Mouse (Mus musculus): Measurements from ENCODE around the gene Sox6.

The Sox6 gene

DNA sequence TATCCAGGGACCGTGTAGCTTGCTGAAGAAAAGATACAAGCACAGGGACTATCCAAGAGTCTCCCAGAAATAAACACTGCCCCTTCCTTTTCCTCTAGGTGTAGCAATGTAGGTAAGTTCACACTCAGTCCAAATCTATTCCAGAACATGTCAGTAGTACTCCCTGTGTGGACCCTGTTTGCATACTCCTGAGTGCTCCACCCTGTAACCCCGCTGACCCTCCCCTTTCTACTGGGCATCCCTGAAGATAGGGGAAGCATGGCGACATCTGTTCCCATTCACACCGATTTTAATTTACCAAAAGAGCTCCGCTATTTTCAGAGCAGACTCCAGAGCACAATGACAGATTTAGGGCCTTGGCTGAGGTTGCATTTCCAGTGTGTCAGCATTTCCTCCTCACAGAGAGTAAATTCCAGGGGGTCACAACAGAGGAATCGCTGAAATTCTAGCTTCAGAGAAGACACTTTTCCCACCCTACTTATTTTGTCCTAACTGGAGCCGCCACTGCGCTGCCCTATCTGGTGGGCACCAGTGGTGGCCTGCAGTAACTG lies 288.2 kb downstream of the Sox6 start:
- WGBS, result 56% methylated on average over 8 of the region's 8 CpGs

DNA sequence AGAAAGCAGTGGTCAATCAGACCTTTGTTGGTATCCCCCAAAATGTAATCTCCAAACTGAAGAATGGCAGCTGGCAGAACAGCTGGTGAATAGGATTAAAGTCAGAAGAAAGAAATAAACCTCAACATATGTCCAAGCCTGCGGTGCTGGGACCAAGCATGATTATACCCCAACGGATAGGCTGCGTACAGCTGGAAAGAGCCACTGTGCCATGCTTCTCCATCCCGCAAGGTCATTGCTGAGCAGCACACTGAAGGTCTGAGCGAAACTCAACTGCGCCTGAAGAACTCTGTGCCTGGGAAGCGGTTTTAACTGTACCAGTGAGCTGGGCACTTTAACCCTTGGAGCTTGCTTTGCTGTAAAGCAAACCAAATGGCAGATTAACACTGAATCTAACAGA lies 291.1 kb downstream of the Sox6 start:
- 91% methylated on average over 7 of the region's 7 CpGs for WGBS

DNA sequence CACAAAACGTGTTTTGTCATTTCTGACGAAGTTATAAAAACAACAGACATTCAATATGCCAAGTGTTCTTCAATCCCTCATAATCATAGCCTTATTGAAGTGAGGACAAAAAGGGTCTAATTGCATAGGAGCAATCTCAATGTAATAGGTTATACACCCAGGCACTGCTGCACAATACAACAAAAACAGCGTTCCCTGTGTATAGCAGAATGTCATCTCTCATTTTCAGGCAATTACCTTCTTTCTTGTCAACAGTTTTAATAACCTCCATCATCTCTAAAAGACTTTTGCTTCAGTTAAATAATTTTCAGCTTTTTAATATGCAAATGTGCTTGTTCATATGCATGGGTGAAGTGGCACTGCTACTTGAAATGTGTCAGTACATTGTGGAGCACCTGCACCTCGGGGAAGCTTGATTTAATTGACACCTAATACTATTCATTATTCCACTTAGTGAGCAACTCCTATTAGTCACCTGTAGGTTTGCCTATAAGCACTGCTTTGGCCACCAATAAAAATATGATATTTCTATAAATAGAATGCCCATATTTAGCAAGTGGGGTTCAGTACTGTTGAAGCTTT lies 292.8 kb downstream of the Sox6 start:
- WGBS, result 66% methylated on average over 4 of the region's 4 CpGs

DNA sequence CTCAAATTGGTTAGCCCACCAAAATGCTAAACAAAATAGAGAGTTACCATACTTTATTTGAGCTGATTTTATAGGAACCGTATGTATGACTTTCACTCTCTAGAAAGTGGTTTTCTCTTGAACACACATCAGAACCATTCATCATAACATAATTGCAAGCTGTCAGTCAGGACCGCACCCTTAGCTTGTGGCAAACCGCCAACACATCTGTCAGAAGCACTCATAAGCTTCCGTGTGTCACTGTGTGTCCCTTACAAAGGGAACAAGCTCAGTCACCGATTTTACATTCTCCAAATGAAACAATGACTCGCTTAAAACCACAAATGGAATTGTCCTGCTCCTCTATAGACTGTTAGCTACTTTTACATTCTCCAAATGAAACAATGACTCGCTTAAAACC lies 304.5 kb downstream of the Sox6 start:
- WGBS, result 66% methylated on average over 7 of the region's 7 CpGs

DNA sequence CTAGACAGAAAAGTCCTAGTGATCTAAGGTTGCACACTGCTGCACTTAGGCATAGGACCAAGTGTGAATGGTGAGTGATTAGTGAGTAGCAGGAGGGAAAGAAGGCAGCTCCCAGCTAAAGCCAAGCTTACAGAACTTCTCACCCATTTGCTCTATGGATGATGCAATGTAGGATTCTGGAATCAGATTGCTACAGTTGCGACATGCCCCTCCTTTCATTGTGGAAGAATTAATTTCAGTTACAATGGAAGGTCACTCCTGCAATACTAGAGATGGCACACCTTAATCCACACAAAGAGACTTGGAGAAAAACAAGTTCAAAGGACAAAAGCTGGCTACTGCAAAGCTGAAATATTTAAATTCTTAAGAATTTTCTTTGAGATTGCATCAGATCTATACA lies 305.8 kb downstream of the Sox6 start:
- WGBS, result 91% methylated on average over 1 of the region's 1 CpGs

DNA sequence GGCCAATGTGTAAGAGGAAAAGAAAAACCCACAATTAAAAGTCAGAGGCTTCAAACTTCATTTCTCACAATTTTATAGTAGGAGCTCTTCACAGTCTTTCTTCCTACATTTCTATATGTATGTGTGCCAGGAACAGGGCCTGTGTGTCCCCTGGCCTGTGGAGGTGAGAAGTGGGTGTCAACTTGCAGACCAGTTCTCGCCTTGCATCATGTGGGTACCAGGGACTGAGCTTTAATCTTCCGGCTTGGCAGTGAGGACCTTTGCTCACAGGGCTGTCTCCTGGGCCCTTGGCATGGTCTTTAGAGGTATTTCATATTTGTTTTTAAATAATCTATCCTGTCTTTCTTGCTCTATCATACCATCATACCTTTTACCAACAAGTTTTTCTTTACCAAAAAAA lies 311.8 kb downstream of the Sox6 start:
- WGBS, result 97% methylated on average over 2 of the region's 2 CpGs

DNA sequence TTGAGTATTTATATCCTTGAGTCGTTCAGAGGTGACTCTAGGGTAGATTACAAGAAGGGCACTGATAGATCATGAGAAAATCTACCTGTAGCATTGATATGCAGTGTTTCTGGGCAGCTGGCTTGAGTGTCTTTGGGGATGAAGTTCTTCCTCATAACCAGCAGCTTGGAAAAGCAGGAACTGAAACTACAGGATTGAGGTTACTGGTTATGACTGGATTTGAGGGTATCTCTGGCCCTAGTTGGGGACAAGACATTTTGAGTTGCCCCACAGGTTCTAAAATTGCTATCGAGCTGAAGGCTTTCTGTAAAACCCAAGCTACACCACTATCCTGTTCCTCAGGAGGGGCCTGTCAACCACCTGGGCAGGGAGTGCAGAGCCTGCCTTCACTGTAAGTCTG lies 314.2 kb downstream of the Sox6 start:
- 84% methylated on average over 2 of the region's 2 CpGs for WGBS

DNA sequence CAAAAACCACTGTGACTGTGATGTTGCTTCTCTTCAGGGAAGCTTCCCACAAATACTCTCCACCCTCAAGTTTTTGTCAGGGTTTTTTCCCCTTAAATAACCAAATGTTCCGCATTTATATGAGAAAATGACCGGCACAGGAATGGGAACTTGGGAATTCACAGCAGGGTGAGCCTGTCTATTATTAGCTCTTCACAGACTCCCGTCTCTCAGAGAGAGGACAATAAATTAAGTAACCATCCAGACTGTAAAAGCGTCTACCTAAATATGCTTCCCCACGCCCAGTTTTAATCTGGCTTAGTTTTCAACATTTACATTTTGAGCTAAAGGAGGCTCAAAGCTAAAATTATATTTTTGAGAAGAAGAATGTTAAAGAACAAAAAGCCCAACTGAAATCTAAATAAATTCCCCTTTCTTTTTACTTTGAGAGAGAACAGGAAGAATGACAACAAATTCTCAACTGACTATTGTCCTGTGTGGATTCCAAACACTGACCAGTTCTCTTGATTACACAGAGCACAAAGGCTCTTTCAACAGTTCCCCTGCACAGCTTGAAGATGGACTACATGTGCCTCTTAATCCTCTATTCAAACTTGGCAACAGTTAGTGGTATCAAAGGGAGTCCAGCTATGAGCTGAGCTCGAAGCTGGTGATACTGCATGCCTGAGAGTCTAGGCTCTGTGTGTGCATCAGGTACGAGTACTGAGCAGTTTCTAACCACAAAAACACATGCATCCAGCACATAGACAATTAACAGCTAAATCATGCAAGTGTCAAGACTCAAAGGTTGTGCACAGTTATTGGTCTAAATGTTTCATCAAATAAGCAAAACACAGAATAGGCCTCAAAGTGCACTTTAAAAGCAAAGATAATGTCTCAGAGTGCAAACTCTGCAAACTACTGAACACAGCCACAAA lies 316.7 kb downstream of the Sox6 start:
- WGBS, result 24% methylated on average over 7 of the region's 7 CpGs

DNA sequence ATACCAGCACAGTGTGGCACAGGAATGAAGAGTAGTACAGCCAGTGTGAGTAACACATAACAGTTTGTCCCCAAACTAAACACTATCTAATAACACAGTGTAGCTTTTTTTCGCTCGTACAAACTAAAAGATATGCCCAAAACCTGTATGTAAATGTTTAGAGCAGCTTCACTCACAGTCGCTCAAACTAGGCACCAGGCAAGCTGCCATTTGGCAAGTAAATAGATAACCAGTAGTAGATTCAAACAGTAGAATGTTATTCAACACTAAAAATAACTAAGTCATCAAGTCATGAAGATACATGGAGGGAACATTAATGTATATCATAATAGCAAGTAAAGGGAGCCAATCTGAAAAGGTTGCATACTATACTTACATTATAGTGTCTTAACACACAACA lies 318.8 kb downstream of the Sox6 start:
- WGBS, result 79% methylated on average over 3 of the region's 3 CpGs

DNA sequence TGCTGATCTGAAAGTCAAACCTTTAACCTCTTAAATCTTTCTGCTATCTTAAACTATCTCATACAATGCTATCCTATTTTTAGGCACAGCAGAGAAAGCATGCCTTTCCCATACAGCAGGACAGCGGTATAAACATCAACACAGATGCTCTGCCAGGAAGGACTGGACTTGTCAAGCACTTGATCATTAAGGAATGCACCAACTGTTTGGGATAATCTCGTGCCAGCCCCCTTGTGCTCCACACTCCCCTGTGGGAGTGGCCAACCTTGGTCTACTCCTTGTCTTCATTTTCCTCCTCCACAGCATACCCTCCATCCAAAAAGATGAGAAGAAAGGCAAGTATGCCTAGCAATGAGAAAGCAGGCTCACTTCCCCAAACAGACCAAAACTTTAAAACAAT lies 332.5 kb downstream of the Sox6 start:
- WGBS, result 27% methylated on average over 2 of the region's 2 CpGs

DNA sequence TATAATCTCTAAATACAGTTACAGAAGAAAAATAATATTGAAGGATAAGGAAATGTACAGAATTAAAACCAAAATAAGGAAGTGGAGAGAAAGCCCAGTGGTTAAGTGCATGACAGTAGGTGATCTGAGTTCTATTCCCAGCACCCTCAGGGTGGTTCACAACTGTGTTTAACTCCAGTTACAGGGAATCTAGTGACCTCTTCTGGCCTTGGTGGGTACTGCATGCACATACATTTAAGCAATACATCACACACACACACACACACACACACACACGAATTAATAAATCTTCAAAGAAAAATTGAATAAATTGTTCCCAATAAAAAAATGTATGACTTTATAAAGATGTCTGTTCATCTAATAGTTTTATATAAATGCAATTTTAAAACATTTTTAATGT lies 340.5 kb downstream of the Sox6 start:
- 98% methylated on average over 1 of the region's 1 CpGs for WGBS

DNA sequence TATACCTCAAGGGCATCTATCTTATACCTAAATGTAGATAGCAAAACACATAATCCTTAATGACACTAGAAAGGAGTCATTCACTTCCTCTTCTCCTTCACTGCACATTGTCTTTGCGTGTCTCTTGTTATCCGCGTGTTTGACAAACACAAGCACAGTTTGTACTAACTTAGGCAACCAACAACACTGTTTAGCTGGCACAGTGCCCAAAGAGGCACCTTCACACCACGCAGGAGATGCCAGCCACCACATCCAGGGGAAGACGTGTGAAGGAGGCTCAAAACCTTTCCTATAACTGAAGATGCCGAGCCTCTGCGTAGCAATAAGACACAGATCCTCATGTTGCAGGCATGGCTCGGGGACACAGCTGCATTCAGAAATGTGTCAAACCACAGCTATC lies 345.4 kb downstream of the Sox6 start:
- 75% methylated on average over 8 of the region's 8 CpGs for WGBS

DNA sequence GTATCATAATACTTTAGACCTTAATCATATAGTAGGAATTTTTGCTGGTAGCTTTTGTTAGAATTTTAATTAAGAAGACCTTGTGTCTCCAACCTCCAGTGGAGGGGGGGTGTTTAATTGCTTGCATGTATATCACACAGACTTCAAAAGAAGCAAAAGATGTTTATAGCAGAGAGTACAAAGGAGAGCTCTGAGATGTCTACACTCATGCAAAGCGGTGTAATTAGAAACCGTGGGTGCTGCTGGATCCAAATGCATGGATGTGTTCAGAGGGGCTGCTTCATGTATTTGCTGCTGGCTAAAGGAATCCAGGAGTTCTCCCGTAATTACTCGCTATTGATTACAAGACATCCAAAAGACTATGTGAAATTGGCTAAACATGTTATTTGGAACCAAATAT lies 347.5 kb downstream of the Sox6 start:
- 66% methylated on average over 4 of the region's 4 CpGs for WGBS

DNA sequence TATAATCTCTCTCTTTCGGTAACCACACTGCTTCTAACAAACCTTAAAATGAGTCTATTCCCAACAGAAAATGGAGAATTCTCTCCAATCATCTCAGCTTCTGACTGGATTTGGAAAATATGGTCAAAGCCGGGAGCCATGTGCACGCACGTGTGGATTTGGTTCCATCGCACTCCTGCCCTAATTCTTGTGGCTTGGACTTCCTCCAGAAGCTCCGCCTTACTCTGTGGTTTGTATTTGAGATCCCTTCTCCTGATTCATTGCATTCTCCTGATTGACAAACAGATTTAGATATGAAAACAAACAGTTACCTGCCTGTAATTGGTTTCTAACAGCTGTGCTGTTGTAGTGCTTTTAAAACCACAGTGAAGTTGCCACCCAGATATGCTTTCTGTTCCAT lies 351.9 kb downstream of the Sox6 start:
- 63% methylated on average over 6 of the region's 6 CpGs for WGBS

DNA sequence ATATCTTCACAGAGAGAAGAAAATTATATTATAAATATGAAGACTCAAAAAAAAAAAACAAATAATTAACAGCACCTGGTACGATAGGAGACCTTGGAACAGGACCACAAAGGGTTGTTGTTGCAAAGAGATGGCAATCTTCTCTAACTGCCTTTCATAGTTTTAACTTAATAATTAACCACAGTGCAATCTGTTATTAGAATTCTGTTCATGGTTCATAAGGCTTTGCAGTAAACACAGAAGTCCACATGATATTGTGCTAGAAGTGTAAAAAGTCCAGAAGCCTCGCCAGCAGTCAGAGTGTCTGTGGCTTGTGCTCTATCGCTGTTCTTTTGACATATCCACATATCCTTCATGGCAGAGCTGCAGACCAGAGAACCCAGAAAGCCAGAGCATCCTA lies 354.5 kb downstream of the Sox6 start:
- WGBS, result 91% methylated on average over 3 of the region's 3 CpGs

DNA sequence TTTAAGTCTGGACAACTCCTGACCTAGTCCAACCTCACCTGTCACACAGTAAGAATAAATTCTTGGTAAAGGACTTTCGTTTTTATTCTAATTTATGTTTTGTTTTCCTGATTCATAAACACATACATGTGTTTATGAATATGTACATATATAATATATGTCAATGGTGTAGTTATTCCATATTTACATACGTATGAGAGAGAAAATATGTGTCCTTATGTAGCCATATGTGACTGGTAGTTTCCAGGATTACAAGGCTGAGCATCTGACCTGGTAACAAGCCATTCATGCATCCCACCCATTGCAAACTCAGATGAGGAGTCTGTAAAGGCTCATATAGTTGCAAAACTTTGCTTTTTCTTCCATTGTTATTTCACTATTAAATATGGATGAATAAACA lies 366.8 kb downstream of the Sox6 start:
- 67% methylated on average over 2 of the region's 2 CpGs for WGBS

DNA sequence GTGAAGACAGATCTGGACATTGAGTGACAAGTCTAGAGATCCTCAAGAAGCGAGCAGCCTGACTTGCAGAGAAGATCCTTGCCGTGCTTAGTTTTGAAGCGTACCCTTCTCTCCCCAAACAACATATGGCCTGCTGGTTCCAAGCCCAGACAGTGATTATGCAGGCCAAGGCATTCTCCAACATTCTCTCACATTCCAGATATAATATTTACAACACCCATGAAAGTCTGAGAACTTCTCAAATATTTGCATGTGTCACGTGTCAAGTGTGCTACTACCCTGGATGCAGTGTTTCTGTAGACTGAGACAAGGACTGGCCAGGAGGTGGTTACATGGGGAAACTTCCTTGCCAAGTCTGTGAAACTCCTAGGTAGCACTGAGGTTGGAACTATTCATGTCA lies 367.3 kb downstream of the Sox6 start:
- WGBS, result 40% methylated on average over 4 of the region's 4 CpGs

DNA sequence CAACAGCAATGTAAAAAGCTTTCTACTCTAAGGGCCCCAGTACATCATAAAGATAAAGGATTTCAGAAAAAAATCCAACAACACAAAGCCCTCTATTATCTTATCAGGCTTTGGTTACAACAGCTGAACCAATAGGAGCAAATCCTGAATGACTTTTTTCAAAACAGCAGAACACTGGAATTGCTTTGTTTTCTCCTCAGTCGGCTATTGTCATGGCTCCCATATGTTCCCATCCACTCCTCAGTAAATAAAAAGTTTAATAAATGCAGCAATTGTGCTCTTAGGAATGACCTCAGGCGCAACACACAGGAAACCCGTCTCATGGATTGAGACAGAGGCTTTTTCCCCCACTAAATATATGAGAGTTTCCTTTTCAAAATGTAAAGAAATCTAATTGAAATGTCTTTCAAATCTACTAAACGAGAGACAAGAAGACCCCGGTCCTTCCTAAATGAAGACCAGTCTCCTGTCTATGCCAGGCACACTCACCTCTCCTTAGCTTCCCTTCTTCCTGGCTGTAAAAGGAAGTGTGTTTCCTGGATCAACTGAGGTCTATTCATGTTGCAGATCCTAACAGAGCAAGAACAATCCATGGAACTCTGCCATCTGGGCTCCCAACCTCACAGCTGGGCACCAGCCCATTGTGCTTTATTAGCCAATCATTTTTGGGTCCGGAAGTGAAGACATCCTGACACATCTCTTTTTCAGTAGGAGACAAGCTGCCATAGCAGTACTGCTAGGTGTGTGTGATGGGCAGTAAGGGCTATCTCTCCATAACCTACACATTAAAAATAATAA lies 369.2 kb downstream of the Sox6 start:
- 42% methylated on average over 6 of the region's 6 CpGs for WGBS

DNA sequence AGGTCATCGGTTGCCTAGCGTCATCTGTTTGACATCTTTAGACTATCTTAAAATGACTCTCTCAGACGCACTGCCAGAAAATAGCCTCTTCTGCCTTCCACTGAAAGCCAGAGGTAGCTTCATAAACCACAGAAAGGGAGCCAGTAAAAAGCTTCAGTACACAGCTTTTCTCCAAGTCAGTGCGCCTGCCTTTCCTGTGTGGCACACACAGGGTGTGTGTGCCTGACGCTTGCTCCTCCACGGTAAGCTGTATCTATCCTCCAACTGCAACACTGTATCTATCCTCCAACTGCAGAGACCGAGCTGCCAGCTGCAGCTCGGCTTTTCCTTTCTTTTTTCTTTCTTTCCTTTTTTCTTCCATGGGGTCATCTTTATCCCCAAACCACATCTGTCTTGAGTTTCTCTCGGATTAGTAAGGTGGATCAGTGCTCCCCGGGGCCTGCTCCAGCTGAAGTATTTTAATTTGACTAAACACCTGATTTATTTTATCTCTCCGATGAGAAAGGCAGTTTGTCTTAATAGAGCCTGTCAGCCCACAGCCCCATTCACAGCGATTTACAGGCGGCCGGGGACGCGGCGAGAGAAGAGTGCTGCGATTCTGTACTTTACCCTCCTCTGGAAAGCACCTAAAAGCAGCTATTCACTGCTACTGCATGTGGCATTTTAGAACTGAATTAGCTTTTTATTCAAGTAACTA lies 371.8 kb downstream of the Sox6 start:
- WGBS, result 28% methylated on average over 18 of the region's 18 CpGs

DNA sequence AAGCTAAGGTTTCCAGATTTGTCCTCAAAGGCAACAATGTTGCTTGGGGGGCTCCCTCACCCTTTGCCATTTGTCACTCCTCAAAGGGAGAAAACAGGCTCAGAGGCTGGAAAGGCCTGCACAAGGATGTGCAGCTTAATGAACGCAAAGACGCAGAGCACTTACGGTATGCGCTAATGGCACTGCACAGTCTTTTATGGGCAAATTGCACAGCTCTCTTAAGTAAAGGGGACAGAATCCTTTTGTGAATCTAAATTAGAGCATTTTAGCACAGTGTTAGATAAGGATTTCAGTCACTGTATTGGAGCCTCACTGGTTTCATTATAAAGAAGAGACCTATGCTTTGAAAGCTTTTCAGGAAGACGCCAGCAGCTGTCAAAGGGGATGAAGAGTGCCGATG lies 375.2 kb downstream of the Sox6 start:
- WGBS, result 67% methylated on average over 6 of the region's 6 CpGs

DNA sequence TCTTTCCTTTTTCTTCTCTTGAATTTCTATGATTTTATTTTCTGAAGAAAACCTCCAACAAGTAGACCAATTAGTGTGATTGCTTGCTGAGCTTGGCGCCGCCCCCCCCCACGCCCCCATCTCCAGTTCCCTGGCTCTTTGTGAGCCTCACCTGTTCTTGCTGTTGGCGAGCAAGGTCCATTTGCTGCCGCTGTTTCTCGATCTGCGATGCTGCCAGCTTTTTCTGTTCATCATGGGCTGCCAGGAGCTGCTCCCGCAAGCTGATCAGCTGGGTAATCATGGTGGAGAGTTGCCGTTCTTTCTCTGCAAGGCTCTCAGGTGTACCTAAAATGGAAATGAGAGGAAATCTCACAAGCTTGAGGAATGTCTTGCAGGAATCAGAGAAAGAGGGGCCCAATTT lies 376.5 kb downstream of the Sox6 start:
- 55% methylated on average over 9 of the region's 9 CpGs for WGBS

DNA sequence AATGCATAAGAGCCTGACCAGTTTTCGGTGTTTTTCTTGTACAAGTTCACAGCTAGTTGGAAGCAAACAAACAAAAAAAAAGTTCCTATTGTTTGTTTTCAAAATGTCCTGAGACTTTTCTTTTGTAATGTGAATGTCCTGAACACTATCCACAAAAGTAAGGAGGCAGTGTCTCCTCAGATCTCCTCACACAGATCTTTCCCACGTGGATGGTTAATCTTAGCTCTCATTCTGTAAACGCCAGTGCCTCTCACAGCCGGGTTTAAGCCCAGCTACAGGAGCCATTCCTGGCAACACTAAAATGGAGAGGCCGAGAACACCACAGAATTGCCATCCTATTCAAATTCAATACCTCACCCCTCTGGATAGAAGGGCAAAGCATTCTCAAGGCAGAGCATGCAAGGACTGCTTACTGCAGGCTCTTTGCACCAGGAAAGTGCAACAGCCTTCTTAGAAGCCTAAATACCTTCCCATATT lies 392.6 kb downstream of the Sox6 start:
- 53% methylated on average over 5 of the region's 5 CpGs for WGBS

Data from cerebral cortex, adult 2 months (tissue).